Mouse (Mus musculus): ENCODE results near the gene Rsph10b. TPM values are rescaled to one million over a fixed set of nuclear protein-coding genes. Genes with fewer than 3 reads are reported as not detected.

Gene Rsph10b
- polyA plus RNA-seq, 1 experiment from 2014 or later, result 0.87 TPM

Other genes with a start within 250 kb of the Rsph10b start
- gene Usp42, start 200.8 kb upstream of the Rsph10b start, polyA plus RNA-seq (2015; fragmentation: Nextera tagmentation; extraction: Ambion mirVana), result 10.9 and 11.2 TPM in 2 replicates
- gene Eif2ak1, start 115.2 kb upstream of the Rsph10b start, polyA plus RNA-seq (2015; fragmentation: Nextera tagmentation; extraction: Ambion mirVana), result 26.7 and 26.9 TPM in 2 replicates
- gene Ankrd61, start 35.4 kb upstream of the Rsph10b start, polyA plus RNA-seq (2015; fragmentation: Nextera tagmentation; extraction: Ambion mirVana), result 0.08 and 0.21 TPM in 2 replicates
- 93.9 and 106 TPM in 2 replicates for gene Aimp2, start 23.2 kb upstream of the Rsph10b start, polyA plus RNA-seq (2015; fragmentation: Nextera tagmentation; extraction: Ambion mirVana)
- gene Pms2, start 23.1 kb upstream of the Rsph10b start, polyA plus RNA-seq (2015; fragmentation: Nextera tagmentation; extraction: Ambion mirVana), result 19.6 and 22.9 TPM in 2 replicates
- gene Gm42421, start 4.9 kb upstream of the Rsph10b start, polyA plus RNA-seq (2015; fragmentation: Nextera tagmentation; extraction: Ambion mirVana), result 0.45 and 0.69 TPM in 2 replicates
- 48.1 and 50.9 TPM in 2 replicates for gene Ccz1, start 81.8 kb downstream of the Rsph10b start, polyA plus RNA-seq (2015; fragmentation: Nextera tagmentation; extraction: Ambion mirVana)
- not detected in 2 replicates for gene Ocm, start 93.6 kb downstream of the Rsph10b start, polyA plus RNA-seq (2015; fragmentation: Nextera tagmentation; extraction: Ambion mirVana)
- gene Lmtk2, start 167.4 kb downstream of the Rsph10b start, polyA plus RNA-seq (2015; fragmentation: Nextera tagmentation; extraction: Ambion mirVana), result 3.6 and 4.1 TPM in 2 replicates

All from heart, embryonic 13.5 days (tissue).